Mouse (Mus musculus) forebrain, embryonic 13.5 days (tissue): ENCODE measurements at regions not wholly inside any gene's neighbourhood (a gene's known extent, or its start where the extent isn't known, plus 50 kb on each side); places are given as distances from the start of the nearest gene placed in this dataset.

Experiments used
- ATAC-seq: fragments of 200-750 bp; cut with Nextera tagmentation; 2 replicates; pipeline ENCODE4 v1.8.0; 2017
- H3K27ac ChIP-seq: fragments of 300-500 bp; sonication (generic); 2 replicates; pipeline ENCODE4 v1.5.1; 2015; ENCODE audit warnings: inconsistent platforms, mild to moderate bottlenecking, moderate library complexity
- H3K27me3 ChIP-seq: fragments of 300-500 bp; sonication (generic); 2 replicates; pipeline ENCODE4 v1.6.1; 2015; ENCODE audit warnings: mild to moderate bottlenecking, inconsistent platforms
- H3K36me3 ChIP-seq: fragments of 300-500 bp; sonication (generic); 2 replicates; pipeline ENCODE4 v1.6.1; 2015; ENCODE audit warnings: mild to moderate bottlenecking, inconsistent platforms; ENCODE audit not compliant: poor library complexity, severe bottlenecking
- H3K4me1 ChIP-seq: fragments of 300-500 bp; sonication (generic); 2 replicates; pipeline ENCODE4 v1.6.1; 2015; ENCODE audit warnings: inconsistent platforms
- H3K4me2 ChIP-seq: fragments of 300-500 bp; sonication (generic); 2 replicates; pipeline ENCODE4 v1.6.1; 2015; ENCODE audit warnings: inconsistent platforms, mild to moderate bottlenecking, moderate library complexity
- H3K4me3 ChIP-seq: fragments of 300-500 bp; sonication (generic); 2 replicates; pipeline ENCODE4 v1.5.1; 2015; ENCODE audit warnings: mild to moderate bottlenecking, inconsistent platforms
- H3K9ac ChIP-seq: fragments of 300-500 bp; sonication (generic); 2 replicates; pipeline ENCODE4 v1.6.1; 2015; ENCODE audit warnings: mild to moderate bottlenecking, inconsistent platforms
- H3K9me3 ChIP-seq: fragments of 300-500 bp; sonication (generic); replicated peaks from 2 replicates; pipeline ENCODE4 v1.6.1; 2016; ENCODE audit warnings: inconsistent platforms
- WGBS: fragments of 180-500 bp; shearing (Covaris S2); methylation state at CpG from one replicate; pipeline ENCODE4 v1.1.7; 2015; 5-methylcytosine and 5-hydroxymethylcytosine counted together

- Histone ChIP-seq H3K9ac (no peak overlapping the region), H3K4me3 (no peak overlapping the region), H3K27me3 (no peaks in the 10 kb centered on the region), H3K9me3 (no peaks in the 10 kb centered on the region), H3K27ac (no peak overlapping the region), H3K4me2 (no peak overlapping the region), H3K4me1 (no peaks in the 10 kb centered on the region), H3K36me3 (no peaks in the 10 kb centered on the region)
- peak; percentile 95 for ATAC-seq
- 62% methylated on average over 13 of the region's 13 CpGs for WGBS
Measured at GRCm38 (mm10) chr5:118413428-118414282, 146.8 kb upstream of the Med13l start.

- Histone ChIP-seq H3K9me3 (no peaks in the 10 kb centered on the region), H3K4me1 (peaks cover 20% of the 10 kb centered on the region), H3K9ac (no peak overlapping the region), H3K4me2 (no peak overlapping the region), H3K36me3 (no peaks in the 10 kb centered on the region), H3K27ac (no peak overlapping the region), H3K27me3 (no peaks in the 10 kb centered on the region), H3K4me3 (no peak overlapping the region)
- WGBS = 85% methylated on average over 7 of the region's 7 CpGs
- ATAC-seq = no peak
Measured at GRCm38 (mm10) chr5:118419344-118420037, 141.0 kb upstream of the Med13l start.

GRCm38 (mm10) chr5:118421884-118422821 lies 138.3 kb upstream of the Med13l start:
- Histone ChIP-seq H3K36me3 (no peaks in the 10 kb centered on the region), H3K4me2 (peak overlapping the region; percentile 59), H3K27me3 (no peaks in the 10 kb centered on the region), H3K27ac (peak overlapping the region; percentile 82), H3K9ac (peak overlapping the region; percentile 60), H3K4me1 (peaks cover 28% of the 10 kb centered on the region), H3K9me3 (no peaks in the 10 kb centered on the region), H3K4me3 (peak overlapping the region; percentile 28)
- WGBS = 43% methylated on average over 32 of the region's 32 CpGs
- peak; percentile 93 for ATAC-seq

- 88% methylated on average over 3 of the region's 3 CpGs for WGBS
- Histone ChIP-seq H3K4me3 (no peak overlapping the region), H3K4me2 (no peak overlapping the region), H3K27ac (no peak overlapping the region), H3K27me3 (no peaks in the 10 kb centered on the region), H3K9ac (no peak overlapping the region), H3K4me1 (peaks cover 28% of the 10 kb centered on the region), H3K9me3 (no peaks in the 10 kb centered on the region), H3K36me3 (no peaks in the 10 kb centered on the region)
- ATAC-seq = no peak
Measured at GRCm38 (mm10) chr5:118424177-118424576, 136.3 kb upstream of the Med13l start.

- WGBS = 32% methylated on average over 9 of the region's 9 CpGs
- Histone ChIP-seq H3K4me3 (no peak overlapping the region), H3K27me3 (no peaks in the 10 kb centered on the region), H3K27ac (no peak overlapping the region), H3K9ac (no peak overlapping the region), H3K4me2 (no peak overlapping the region), H3K9me3 (no peaks in the 10 kb centered on the region), H3K36me3 (no peaks in the 10 kb centered on the region), H3K4me1 (peaks cover 28% of the 10 kb centered on the region)
- no peak for ATAC-seq
Measured at GRCm38 (mm10) chr5:118424764-118425568, 135.5 kb upstream of the Med13l start.

- no peaks in the 10 kb centered on the region for H3K9me3 ChIP-seq
- peaks cover 25% of the 10 kb centered on the region for H3K4me1 ChIP-seq
- H3K4me3 ChIP-seq = no peak overlapping the region
- no peaks in the 10 kb centered on the region for H3K36me3 ChIP-seq
- no peak overlapping the region for H3K9ac ChIP-seq
- 60% methylated on average over 5 of the region's 5 CpGs for WGBS
- ATAC-seq = no peak
- no peaks in the 10 kb centered on the region for H3K27me3 ChIP-seq
- H3K27ac ChIP-seq = no peak overlapping the region
- H3K4me2 ChIP-seq = no peak overlapping the region
Measured at GRCm38 (mm10) chr5:118426673-118427072, 133.8 kb upstream of the Med13l start.

- Histone ChIP-seq H3K4me2 (no peak overlapping the region), H3K4me1 (peaks cover 9% of the 10 kb centered on the region; the same call in 1 of the 2 replicates), H3K9ac (no peak overlapping the region), H3K9me3 (no peaks in the 10 kb centered on the region), H3K36me3 (no peaks in the 10 kb centered on the region), H3K27me3 (no peaks in the 10 kb centered on the region), H3K27ac (no peak overlapping the region), H3K4me3 (no peak overlapping the region)
- no peak for ATAC-seq
- 84% methylated on average over 18 of the region's 18 CpGs for WGBS
Measured at GRCm38 (mm10) chr5:118428323-118429095, 132.0 kb upstream of the Med13l start.

- H3K27me3 ChIP-seq = peaks cover 23% of the 10 kb centered on the region
- 72% methylated on average over 4 of the region's 4 CpGs for WGBS
- no peak overlapping the region for H3K4me3 ChIP-seq
- no peak overlapping the region for H3K27ac ChIP-seq
- no peak overlapping the region for H3K4me2 ChIP-seq
- no peak for ATAC-seq
- H3K36me3 ChIP-seq = no peaks in the 10 kb centered on the region
- H3K9me3 ChIP-seq = no peaks in the 10 kb centered on the region
- H3K9ac ChIP-seq = no peak overlapping the region
- peaks cover 30% of the 10 kb centered on the region for H3K4me1 ChIP-seq
Measured at GRCm38 (mm10) chr5:118433599-118433998, 126.9 kb upstream of the Med13l start.

- Histone ChIP-seq H3K27me3 (peaks cover 23% of the 10 kb centered on the region), H3K36me3 (no peaks in the 10 kb centered on the region), H3K4me1 (peaks cover 30% of the 10 kb centered on the region), H3K9me3 (no peaks in the 10 kb centered on the region), H3K4me2 (peak overlapping the region; percentile 28), H3K9ac (no peak overlapping the region), H3K4me3 (no peak overlapping the region), H3K27ac (0 out of 2 replicates have a peak overlapping the region, but pooled peaks have one; percentile 44)
- no peak for ATAC-seq
- 10% methylated on average over 20 of the region's 20 CpGs for WGBS
Measured at GRCm38 (mm10) chr5:118434718-118435555, 125.5 kb upstream of the Med13l start.

- Histone ChIP-seq H3K4me2 (peak overlapping the region; percentile 28), H3K9ac (no peak overlapping the region), H3K9me3 (no peaks in the 10 kb centered on the region), H3K4me1 (peaks cover 30% of the 10 kb centered on the region), H3K36me3 (no peaks in the 10 kb centered on the region), H3K27me3 (peaks cover 23% of the 10 kb centered on the region), H3K27ac (0 out of 2 replicates have a peak overlapping the region, but pooled peaks have one; percentile 44), H3K4me3 (no peak overlapping the region)
- 13% methylated on average over 7 of the region's 7 CpGs for WGBS
- no peak for ATAC-seq
Measured at GRCm38 (mm10) chr5:118435556-118435950, 124.9 kb upstream of the Med13l start.
